Mouse (Mus musculus): ENCODE results near the gene Smtnl1.

DNA sequence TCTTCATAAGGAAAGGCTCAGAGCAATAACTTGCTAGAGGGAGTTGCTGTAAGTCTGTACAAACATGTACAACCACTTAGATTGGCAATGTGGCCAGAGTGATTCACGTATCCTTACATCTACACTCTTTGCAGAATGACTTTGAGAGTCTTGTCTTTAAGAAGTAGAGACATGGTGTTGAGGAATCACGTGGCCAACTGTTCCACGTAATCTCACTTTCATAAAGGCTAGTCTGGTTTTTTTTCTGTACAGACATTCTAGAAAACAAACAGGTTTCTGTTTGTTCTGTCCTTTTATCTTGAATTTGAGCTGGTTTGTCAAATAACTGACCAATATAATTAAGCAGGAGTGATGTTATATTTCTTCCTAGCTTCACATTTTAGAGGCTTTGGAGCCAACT, 61.1 kb downstream of the Smtnl1 start:
- TF ChIP-seq GATA1 (IDR thresholded peaks at IDR 0.05; ENCODE audit: low read length) (no peak), TAL1 (IDR thresholded peaks at IDR 0.05; ENCODE audit: low read length) (no peak)
